Mouse (Mus musculus): ENCODE results near the gene Olfr160. TPM values are rescaled to one million over a fixed set of nuclear protein-coding genes. Genes with fewer than 3 reads are reported as not detected.

Olfr160 gene
- not detected in 2 replicates for polyA plus RNA-seq (2012; ENCODE audit: insufficient read depth, low replicate concordance)

DNA sequence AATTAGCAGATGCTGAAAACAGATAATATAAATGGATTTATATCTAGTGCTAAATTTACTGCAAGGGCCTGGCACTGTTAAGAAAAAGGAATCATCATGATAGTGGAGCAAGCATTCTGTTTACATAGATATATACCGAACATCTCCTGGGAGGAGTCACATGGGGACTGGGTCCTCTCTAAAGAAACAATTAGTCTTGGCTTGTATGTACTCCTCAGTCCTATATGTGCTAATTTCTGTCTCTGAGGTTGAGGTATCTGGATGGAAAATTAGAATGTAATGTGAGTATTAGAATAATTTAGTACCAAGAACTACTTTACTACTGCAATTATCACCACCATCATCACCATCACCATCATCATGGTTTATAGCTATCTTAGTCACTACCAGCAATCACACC lies at the start of gene Olfr160:
TSS of gene Olfr160 (minus strand) at position 101 of the 400 bp plus-strand sequence.
- TF ChIP-seq GATA1 (IDR thresholded peaks at IDR 0.05; ENCODE audit: borderline replicate concordance, low read length) (no peak), FLI1 (IDR thresholded peaks at IDR 0.05; ENCODE audit: low read length) (no peak)
- Histone ChIP-seq H3K27me3 (replicated peaks) (no peaks in the 10 kb centered on the region), H3K4me3 (replicated peaks) (no peak within 1 kb of the TSS), H3K36me3 (replicated peaks; ENCODE audit: low read length) (no peaks in the 10 kb centered on the region), H3K9me3 (no peaks in the 10 kb centered on the region), H3K4me1 (no peaks in the 10 kb centered on the region)

GRCm38 (mm10) chr9:37762541-37762940 lies 46.5 kb upstream of the Olfr160 start:
- TF ChIP-seq GATA1 (IDR thresholded peaks at IDR 0.05; ENCODE audit: borderline replicate concordance, low read length), result no peak
- no peak for TF ChIP-seq FLI1 (IDR thresholded peaks at IDR 0.05; ENCODE audit: low read length)
- no peaks in the 10 kb centered on the region for H3K27me3 ChIP-seq (replicated peaks)
- H3K9me3 ChIP-seq, result no peaks in the 10 kb centered on the region
- no peaks in the 10 kb centered on the region for H3K36me3 ChIP-seq (replicated peaks; ENCODE audit: low read length)
- H3K4me3 ChIP-seq (replicated peaks), result no peak overlapping the region
- H3K4me1 ChIP-seq, result no peaks in the 10 kb centered on the region

GRCm38 (mm10) chr9:37761728-37762127 lies 45.7 kb upstream of the Olfr160 start:
- no peaks in the 10 kb centered on the region for H3K36me3 ChIP-seq (replicated peaks; ENCODE audit: low read length)
- no peak for TF ChIP-seq FLI1 (IDR thresholded peaks at IDR 0.05; ENCODE audit: low read length)
- TF ChIP-seq GATA1 (IDR thresholded peaks at IDR 0.05; ENCODE audit: borderline replicate concordance, low read length), result no peak
- H3K4me3 ChIP-seq (replicated peaks), result no peak overlapping the region
- H3K9me3 ChIP-seq, result no peaks in the 10 kb centered on the region
- H3K27me3 ChIP-seq (replicated peaks), result no peaks in the 10 kb centered on the region
- no peaks in the 10 kb centered on the region for H3K4me1 ChIP-seq

- TF ChIP-seq GATA1 (IDR thresholded peaks at IDR 0.05; ENCODE audit: borderline replicate concordance, low read length) (no peak), FLI1 (IDR thresholded peaks at IDR 0.05; ENCODE audit: low read length) (no peak)
Observed at GRCm38 (mm10) chr9:37752006-37752405, 36.0 kb upstream of the Olfr160 start.

DNA sequence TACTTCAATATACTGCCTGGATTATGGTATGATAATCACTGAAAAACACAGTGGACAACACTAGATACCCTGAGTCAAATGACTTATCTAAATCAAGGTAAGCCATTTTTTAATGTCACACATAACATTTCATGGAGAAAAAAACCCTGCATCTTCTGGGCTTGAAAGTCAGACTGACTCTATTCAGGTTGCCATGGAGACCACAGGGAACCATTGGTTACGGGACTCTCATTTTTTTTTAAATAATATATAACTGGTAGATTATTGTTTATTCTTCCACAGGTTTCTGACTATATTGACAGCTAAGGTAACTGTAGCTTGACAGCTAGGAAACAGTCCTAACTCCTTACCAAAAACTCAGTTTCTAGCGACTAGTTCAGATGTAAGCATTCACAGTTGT lies 35.4 kb upstream of the Olfr160 start:
- no peaks in the 10 kb centered on the region for H3K4me1 ChIP-seq
- H3K4me3 ChIP-seq (replicated peaks), result no peak overlapping the region
- no peaks in the 10 kb centered on the region for H3K36me3 ChIP-seq (replicated peaks; ENCODE audit: low read length)
- no peaks in the 10 kb centered on the region for H3K9me3 ChIP-seq
- no peak for TF ChIP-seq FLI1 (IDR thresholded peaks at IDR 0.05; ENCODE audit: low read length)
- TF ChIP-seq GATA1 (IDR thresholded peaks at IDR 0.05; ENCODE audit: borderline replicate concordance, low read length), result no peak
- H3K27me3 ChIP-seq (replicated peaks), result no peaks in the 10 kb centered on the region

More at GRCm38 (mm10) chr9:37752006-37752405, 36.0 kb upstream of the Olfr160 start:
- Histone ChIP-seq H3K36me3 (replicated peaks; ENCODE audit: low read length) (no peaks in the 10 kb centered on the region), H3K9me3 (no peaks in the 10 kb centered on the region), H3K4me3 (replicated peaks) (no peak overlapping the region), H3K27me3 (replicated peaks) (no peaks in the 10 kb centered on the region), H3K4me1 (no peaks in the 10 kb centered on the region)

- no peaks in the 10 kb centered on the region for H3K27me3 ChIP-seq (replicated peaks)
- TF ChIP-seq GATA1 (IDR thresholded peaks at IDR 0.05; ENCODE audit: borderline replicate concordance, low read length), result no peak
- TF ChIP-seq FLI1 (IDR thresholded peaks at IDR 0.05; ENCODE audit: low read length), result no peak
- H3K36me3 ChIP-seq (replicated peaks; ENCODE audit: low read length), result no peaks in the 10 kb centered on the region
- no peaks in the 10 kb centered on the region for H3K9me3 ChIP-seq
- H3K4me1 ChIP-seq, result no peaks in the 10 kb centered on the region
- H3K4me3 ChIP-seq (replicated peaks), result no peak overlapping the region
Observed at GRCm38 (mm10) chr9:37750319-37751075, 34.4 kb upstream of the Olfr160 start.

DNA sequence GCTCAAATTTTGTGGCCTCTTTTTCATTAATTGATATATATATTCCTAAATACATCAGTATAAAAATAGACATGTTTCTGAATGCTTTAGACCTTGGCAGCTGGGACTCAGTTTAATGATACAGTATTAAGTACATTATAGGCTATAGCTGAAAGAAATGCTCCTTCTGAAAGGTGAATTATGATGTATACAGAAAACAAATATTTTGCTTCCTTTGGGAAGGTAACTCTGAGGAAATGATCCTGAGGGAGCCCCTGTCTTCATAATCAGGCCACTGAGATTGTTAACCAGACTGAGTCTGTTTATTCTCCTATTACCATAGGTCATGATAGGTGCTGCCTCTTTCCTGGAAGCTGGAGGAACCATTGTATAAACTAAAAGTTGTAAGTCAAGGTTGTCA lies 28.8 kb upstream of the Olfr160 start, which contains the start of gene Olfr874:
TSS of gene Olfr874 (plus strand) at position 301 of the 400 bp plus-strand sequence.
- TF ChIP-seq GATA1 (IDR thresholded peaks at IDR 0.05; ENCODE audit: borderline replicate concordance, low read length) (no peak), FLI1 (IDR thresholded peaks at IDR 0.05; ENCODE audit: low read length) (no peak)

GRCm38 (mm10) chr9:37734310-37734709 lies 18.3 kb upstream of the Olfr160 start:
- Histone ChIP-seq H3K27me3 (replicated peaks) (no peaks in the 10 kb centered on the region), H3K4me1 (no peaks in the 10 kb centered on the region), H3K9me3 (no peaks in the 10 kb centered on the region), H3K4me3 (replicated peaks) (no peak overlapping the region), H3K36me3 (replicated peaks; ENCODE audit: low read length) (no peaks in the 10 kb centered on the region)
- TF ChIP-seq GATA1 (IDR thresholded peaks at IDR 0.05; ENCODE audit: borderline replicate concordance, low read length) (no peak), FLI1 (IDR thresholded peaks at IDR 0.05; ENCODE audit: low read length) (no peak)

More for the DNA sequence above, 28.8 kb upstream of the Olfr160 start, which contains the start of gene Olfr874:
- Histone ChIP-seq H3K4me3 (replicated peaks) (no peak within 1 kb of the TSS), H3K9me3 (no peaks in the 10 kb centered on the region), H3K36me3 (replicated peaks; ENCODE audit: low read length) (no peaks in the 10 kb centered on the region), H3K4me1 (no peaks in the 10 kb centered on the region), H3K27me3 (replicated peaks) (no peaks in the 10 kb centered on the region)

DNA sequence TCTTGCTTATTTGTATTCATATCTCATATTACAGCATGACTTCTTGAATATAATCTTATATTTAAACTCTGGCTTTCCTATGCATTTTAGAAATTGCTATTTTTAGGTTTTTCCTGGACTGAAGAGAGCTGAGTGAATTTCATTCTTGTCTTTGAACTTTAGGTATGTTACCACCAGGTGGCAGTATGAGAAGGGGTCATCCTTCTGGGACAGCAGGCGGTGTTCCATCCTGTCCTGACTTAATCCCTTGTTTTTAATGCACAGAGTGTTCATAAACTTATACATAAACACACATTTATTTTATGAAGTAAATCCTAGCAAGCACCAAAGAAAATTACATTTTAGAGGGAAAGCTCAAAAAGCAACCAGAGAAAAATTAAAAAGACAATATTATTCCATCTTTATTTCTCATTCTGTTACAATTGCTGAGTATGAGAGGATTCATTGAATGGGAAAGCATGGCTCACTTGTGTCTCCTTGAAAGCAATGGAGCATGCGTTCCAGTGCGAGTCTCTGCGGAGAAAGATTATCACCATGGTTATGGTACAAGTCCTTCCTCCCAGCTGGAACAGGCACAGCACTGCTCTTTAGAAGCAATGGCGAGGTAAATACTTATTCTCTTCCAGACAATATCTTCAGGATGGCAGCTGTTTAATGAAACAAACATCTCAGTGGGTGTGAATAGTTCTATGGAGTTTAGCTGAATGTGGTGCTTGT lies 25.9 kb downstream of the Olfr160 start:
- Histone ChIP-seq H3K4me1 (no peaks in the 10 kb centered on the region), H3K36me3 (replicated peaks; ENCODE audit: low read length) (no peaks in the 10 kb centered on the region), H3K4me3 (replicated peaks) (no peak overlapping the region), H3K9me3 (no peaks in the 10 kb centered on the region), H3K27me3 (replicated peaks) (no peaks in the 10 kb centered on the region)
- TF ChIP-seq FLI1 (IDR thresholded peaks at IDR 0.05; ENCODE audit: low read length) (no peak), GATA1 (IDR thresholded peaks at IDR 0.05; ENCODE audit: borderline replicate concordance, low read length) (no peak)

GRCm38 (mm10) chr9:37687941-37688303 lies 28.1 kb downstream of the Olfr160 start:
- H3K27me3 ChIP-seq (replicated peaks), result no peaks in the 10 kb centered on the region

More at GRCm38 (mm10) chr9:37687941-37688303, 28.1 kb downstream of the Olfr160 start:
- TF ChIP-seq FLI1 (IDR thresholded peaks at IDR 0.05; ENCODE audit: low read length), result no peak
- H3K9me3 ChIP-seq, result no peaks in the 10 kb centered on the region
- H3K4me3 ChIP-seq (replicated peaks), result no peak overlapping the region
- no peaks in the 10 kb centered on the region for H3K36me3 ChIP-seq (replicated peaks; ENCODE audit: low read length)
- H3K4me1 ChIP-seq, result no peaks in the 10 kb centered on the region

Data from megakaryocyte, embryonic 14.5 days (primary cell).